Mouse (Mus musculus) liver, embryonic 14.5 days (tissue): ENCODE data around the gene Hs3st6. TPM values are rescaled to one million over a fixed set of nuclear protein-coding genes. Genes with fewer than 3 reads are reported as not detected.

Experiments used
- ATAC-seq: fragments of 200-750 bp; cut with Nextera tagmentation; 2 replicates; pipeline ENCODE4 v1.8.0; 2017; ENCODE audit warnings: moderate number of reproducible peaks, mild to moderate bottlenecking, moderate library complexity; ENCODE audit not compliant: insufficient read depth
- DNase-seq, 3 experiments: peaks; one replicate each; pipeline ENCODE4 v3.0.0-alpha.2; 2012 to 2013; ENCODE audit warnings: low read depth in 3 of 3, low spot score in 3 of 3
- H3K27ac ChIP-seq: fragments of 300-500 bp; sonication (generic); 2 replicates; pipeline ENCODE4 v1.5.1; 2014; ENCODE audit warnings: moderate library complexity, mild to moderate bottlenecking, control low read depth, inconsistent platforms
- H3K27me3 ChIP-seq: fragments of 300-500 bp; sonication (generic); 2 replicates; pipeline ENCODE4 v1.6.1; 2014; ENCODE audit warnings: mild to moderate bottlenecking, low read length, moderate library complexity; ENCODE audit not compliant: control insufficient read depth, insufficient read depth
- H3K36me3 ChIP-seq: fragments of 300-500 bp; sonication (generic); replicated peaks from 2 replicates; pipeline ENCODE4 v1.6.1; 2014; ENCODE audit warnings: low read depth; ENCODE audit not compliant: control insufficient read depth, insufficient read depth
- H3K4me1 ChIP-seq, 2 experiments: fragments of 200-500 bp in 1 of 2; fragments of 300-500 bp in 1 of 2; sonication (generic) in 1 of 2; replicated peaks; 2 replicates each; pipeline ENCODE4 v1.6.1; 2012 to 2014; ENCODE audit warnings: antibody characterized with exemption in 1 of 2, inconsistent platforms in 1 of 2, low read length in 1 of 2; ENCODE audit not compliant: control insufficient read depth in 2 of 2, insufficient read depth in 2 of 2
- H3K4me2 ChIP-seq: fragments of 300-500 bp; sonication (generic); 2 replicates; pipeline ENCODE4 v1.6.1; 2014; ENCODE audit warnings: low read depth, mild to moderate bottlenecking, control low read depth, moderate library complexity
- H3K4me3 ChIP-seq, 2 experiments: fragments of 200-500 bp in 1 of 2; fragments of 300-500 bp in 1 of 2; sonication (generic) in 1 of 2; 2 replicates each; pipeline ENCODE4 v1.5.1; 2012 to 2014; ENCODE audit warnings: low read depth in 2 of 2, low read length in 2 of 2, mild to moderate bottlenecking in 2 of 2, control low read depth in 1 of 2, inconsistent platforms in 1 of 2, moderate library complexity in 1 of 2; ENCODE audit not compliant: insufficient read depth in 1 of 2
- H3K9ac ChIP-seq: fragments of 300-500 bp; sonication (generic); replicated peaks from 2 replicates; pipeline ENCODE4 v1.6.1; 2014; ENCODE audit warnings: mild to moderate bottlenecking, control low read depth, moderate library complexity
- H3K9me3 ChIP-seq: fragments of 300-500 bp; sonication (generic); 2 replicates; pipeline ENCODE4 v1.6.1; 2016; ENCODE audit warnings: low read length, mixed read lengths; ENCODE audit not compliant: control insufficient read depth
- CTCF ChIP-seq: IDR thresholded peaks from 2 replicates; pipeline ENCODE4 v1.5.1; 2016; ENCODE audit warnings: antibody characterized with exemption, low read depth, control low read depth
- EP300 ChIP-seq: IDR thresholded peaks from 2 replicates; pipeline ENCODE4 v1.6.1; 2016; ENCODE audit warnings: antibody characterized with exemption, low read depth
- WGBS: fragments of 180-500 bp; shearing (Covaris S2); extraction: QIAGEN DNeasy Blood & Tissue Kit; methylation state at CpG from one replicate; pipeline ENCODE4 v1.1.7; 2014; ENCODE audit not compliant: insufficient replicate concordance; 5-methylcytosine and 5-hydroxymethylcytosine counted together
- polyA plus RNA-seq, 2 experiments: library from polyadenylated mRNA; depleted of rRNA in 1 of 2; stranded (reverse) in 1 of 2; unstranded in 1 of 2; fragments of >200 nt; fragmentation: Nextera tagmentation in 1 of 2; extraction: Ambion mirVana in 1 of 2; gene quantifications; 2 replicates each; pipeline versions ENCODE4 v1.2.1 to v1.2.3; 2012 to 2014

Hs3st6 gene
- polyA plus RNA-seq, 2 experiments: 0.06 TPM; not detected in 1

DNA sequence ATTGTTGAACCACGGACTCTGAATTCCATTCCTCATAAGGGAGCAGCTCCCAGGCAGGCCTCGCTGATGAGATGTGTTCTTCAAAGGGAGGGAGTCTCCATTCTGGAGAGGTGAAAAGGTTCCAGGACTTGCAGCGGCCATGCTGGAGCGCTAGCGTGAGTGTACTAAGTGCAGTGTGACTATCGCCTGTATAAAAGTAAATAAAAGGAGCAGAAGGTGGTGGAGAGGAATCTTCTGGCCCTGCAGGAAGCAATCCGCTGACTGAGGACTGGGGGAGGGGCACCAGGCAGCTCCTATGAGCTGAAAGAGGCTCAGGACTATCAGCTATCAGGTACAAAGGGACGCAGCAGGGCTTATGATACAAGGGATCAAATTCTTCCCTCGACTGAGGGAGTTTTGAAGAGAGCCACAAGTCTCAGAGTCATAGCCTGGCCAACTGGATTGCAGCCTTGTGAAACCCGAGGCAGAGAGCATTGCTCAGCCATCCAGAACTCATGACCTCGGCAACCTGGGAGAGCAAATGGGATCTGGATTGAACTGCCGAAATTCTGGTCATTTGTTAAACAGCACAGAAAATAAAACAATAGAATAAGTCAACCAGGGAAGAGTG lies 13.6 kb downstream of the Hs3st6 start:
- H3K36me3 ChIP-seq: no peaks in the 10 kb centered on the region
- H3K27me3 ChIP-seq: peaks cover 5% of the 10 kb centered on the region; the same call in 1 of the 2 replicates
- ATAC-seq: no peak
- H3K4me2 ChIP-seq: no peak overlapping the region
- WGBS: 29% methylated on average over 12 of the region's 12 CpGs
- DNase-seq: no peak
- TF ChIP-seq EP300 (no peak), CTCF (no peak)
- no peaks in the 10 kb centered on the region for H3K4me1 ChIP-seq
- H3K9me3 ChIP-seq: no peaks in the 10 kb centered on the region
- no peak overlapping the region for H3K9ac ChIP-seq
- no peak overlapping the region for H3K4me3 ChIP-seq
- no peak overlapping the region for H3K27ac ChIP-seq

DNA sequence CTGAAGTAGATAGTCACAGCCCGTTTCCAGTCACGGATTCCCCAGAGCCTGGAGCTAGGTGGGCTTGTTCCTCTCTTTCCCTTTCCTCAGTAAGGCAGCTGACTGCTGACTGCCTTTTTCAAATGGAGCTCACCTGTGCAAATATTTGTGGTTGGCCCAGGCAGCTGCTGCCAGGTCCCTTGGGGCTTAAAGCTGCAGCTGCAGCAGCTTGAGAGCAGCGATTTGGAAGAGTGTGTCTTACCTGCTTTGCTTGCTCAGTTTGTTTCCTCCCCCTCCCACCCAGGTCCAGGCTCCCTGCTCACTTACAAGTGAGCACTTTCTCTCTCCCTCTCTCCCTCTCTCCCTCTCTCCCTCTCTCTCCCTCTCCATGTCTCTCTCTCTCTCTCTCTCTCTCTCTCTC lies 16.4 kb downstream of the Hs3st6 start:
- Histone ChIP-seq H3K4me1 (no peaks in the 10 kb centered on the region), H3K9ac (no peak overlapping the region), H3K9me3 (no peaks in the 10 kb centered on the region), H3K4me3 (no peak overlapping the region), H3K36me3 (no peaks in the 10 kb centered on the region), H3K27me3 (peaks cover 5% of the 10 kb centered on the region; the same call in 1 of the 2 replicates), H3K4me2 (no peak overlapping the region), H3K27ac (no peak overlapping the region)
- WGBS: 40% methylated on average over 3 of the region's 3 CpGs
- no peak for ATAC-seq
- no peak for DNase-seq
- TF ChIP-seq EP300 (no peak), CTCF (no peak)

DNA sequence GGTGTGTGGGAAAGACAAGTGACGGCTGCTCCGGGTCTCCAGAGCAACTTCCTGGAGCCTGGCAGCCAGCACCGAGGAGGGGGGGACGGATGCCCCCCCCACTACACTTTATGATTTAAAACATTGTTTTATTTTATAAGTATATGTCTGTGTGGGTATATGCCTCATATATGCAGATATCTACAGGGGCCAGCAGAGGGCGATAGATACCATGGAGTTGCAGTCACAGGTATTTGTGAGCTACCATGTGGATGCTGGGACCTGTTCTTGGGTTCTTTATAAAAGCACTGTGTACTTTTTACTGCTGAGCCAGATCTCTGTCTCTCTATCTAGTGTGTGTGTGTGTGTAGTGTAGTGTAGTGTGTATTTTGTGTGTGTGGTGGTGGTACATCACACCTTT lies 20.5 kb downstream of the Hs3st6 start:
- Histone ChIP-seq H3K9me3 (no peaks in the 10 kb centered on the region), H3K4me2 (no peak overlapping the region), H3K27ac (no peak overlapping the region), H3K9ac (no peak overlapping the region), H3K36me3 (no peaks in the 10 kb centered on the region), H3K27me3 (peaks cover 4% of the 10 kb centered on the region; the same call in 1 of the 2 replicates), H3K4me3 (no peak overlapping the region), H3K4me1 (no peaks in the 10 kb centered on the region)
- TF ChIP-seq EP300 (no peak), CTCF (peak; percentile 54)
- 63% methylated on average over 5 of the region's 5 CpGs for WGBS
- DNase-seq (no peak), ATAC-seq (no peak)

DNA sequence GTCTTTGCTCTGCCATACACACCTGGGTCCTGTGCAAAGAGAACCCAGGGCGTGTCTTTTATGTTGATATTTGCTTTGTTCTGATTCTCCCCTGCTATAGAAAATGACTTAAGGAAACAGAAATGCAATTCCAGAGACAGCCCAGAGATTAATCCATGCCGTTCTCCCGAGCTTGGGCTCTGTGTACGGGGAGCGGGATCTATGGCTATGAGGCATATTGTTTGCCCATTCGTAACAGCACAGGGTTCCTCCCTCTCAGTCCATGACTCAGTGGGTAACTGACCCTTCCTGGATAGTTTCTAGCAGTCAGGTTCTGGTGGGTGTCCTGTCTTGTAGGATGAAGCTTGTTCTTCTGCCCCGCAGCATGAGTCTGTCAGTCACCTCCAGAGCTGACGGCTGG lies 22.4 kb downstream of the Hs3st6 start:
- 68% methylated on average over 8 of the region's 8 CpGs for WGBS
- ATAC-seq: no peak

DNA sequence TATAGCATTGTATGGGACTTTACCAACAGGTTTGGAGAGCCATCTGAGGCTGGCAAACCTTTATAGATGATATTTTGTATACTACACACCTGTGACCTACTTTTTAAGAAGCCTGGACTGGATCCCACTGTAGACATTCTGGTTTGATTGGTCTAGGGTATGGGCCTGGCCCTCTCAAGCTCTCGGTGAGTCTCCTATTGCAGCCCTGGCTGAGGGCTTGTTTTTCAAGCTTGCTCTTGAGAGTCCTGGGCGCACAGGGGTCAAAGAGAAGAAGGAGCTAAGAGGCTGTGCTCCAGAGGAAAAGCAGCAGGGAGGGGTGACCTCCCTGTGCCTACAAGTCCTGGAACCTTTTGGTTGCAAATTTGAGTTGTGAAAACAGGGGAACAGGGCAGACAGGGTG lies 24.3 kb downstream of the Hs3st6 start:
- Histone ChIP-seq H3K27me3 (no peaks in the 10 kb centered on the region), H3K27ac (no peak overlapping the region), H3K9ac (no peak overlapping the region), H3K4me2 (no peak overlapping the region), H3K36me3 (no peaks in the 10 kb centered on the region), H3K4me1 (no peaks in the 10 kb centered on the region), H3K9me3 (no peaks in the 10 kb centered on the region), H3K4me3 (no peak overlapping the region)
- no peak for TF ChIP-seq EP300
- no peak for ATAC-seq
- no peak for DNase-seq
- 68% methylated on average over 2 of the region's 2 CpGs for WGBS

More for the DNA sequence above, 22.4 kb downstream of the Hs3st6 start:
- H3K9ac ChIP-seq: no peak overlapping the region
- no peaks in the 10 kb centered on the region for H3K27me3 ChIP-seq
- TF ChIP-seq CTCF (no peak), EP300 (no peak)
- H3K36me3 ChIP-seq: no peaks in the 10 kb centered on the region
- H3K4me1 ChIP-seq: no peaks in the 10 kb centered on the region
- H3K4me2 ChIP-seq: no peak overlapping the region
- H3K4me3 ChIP-seq: no peak overlapping the region
- H3K27ac ChIP-seq: no peak overlapping the region
- no peak for DNase-seq
- no peaks in the 10 kb centered on the region for H3K9me3 ChIP-seq
